Mouse (Mus musculus) embryonic facial prominence, embryonic 14.5 days (tissue): ENCODE results near the gene Tmem237. TPM values are rescaled to one million over a fixed set of nuclear protein-coding genes. Genes with fewer than 3 reads are reported as not detected.
A peak's percentile ranks its signal among the peaks of the same experiment; 100 is the strongest.

Source experiments
- ATAC-seq: fragments of 200-750 bp; cut with Nextera tagmentation; 2 replicates; pipeline ENCODE4 v1.8.0; 2017; ENCODE audit warnings: low read depth, moderate number of reproducible peaks, moderate TSS enrichment
- DNase-seq: peaks from one replicate; pipeline ENCODE4 v3.0.0-alpha.2; 2015; ENCODE audit warnings: low spot score
- H3K27ac ChIP-seq: fragments of 300-500 bp; sonication (generic); replicated peaks from 2 replicates; pipeline ENCODE4 v1.5.1; 2014; ENCODE audit warnings: low read depth, mild to moderate bottlenecking, low read length, moderate library complexity
- H3K27me3 ChIP-seq: fragments of 300-500 bp; sonication (generic); replicated peaks from 2 replicates; pipeline ENCODE4 v1.6.1; 2014; ENCODE audit warnings: low read length; ENCODE audit not compliant: control insufficient read depth, insufficient read depth
- H3K36me3 ChIP-seq: fragments of 300-500 bp; sonication (generic); 2 replicates; pipeline ENCODE4 v1.6.1; 2014; ENCODE audit warnings: low read length, mixed read lengths; ENCODE audit not compliant: control insufficient read depth, insufficient read depth
- H3K4me1 ChIP-seq: fragments of 300-500 bp; sonication (generic); 2 replicates; pipeline ENCODE4 v1.6.1; 2014; ENCODE audit warnings: antibody characterized with exemption, low read length; ENCODE audit not compliant: control insufficient read depth, insufficient read depth
- H3K4me2 ChIP-seq: fragments of 300-500 bp; sonication (generic); 2 replicates; pipeline ENCODE4 v1.6.1; 2014; ENCODE audit warnings: low read depth, mild to moderate bottlenecking, low read length, moderate library complexity, mixed read lengths
- H3K4me3 ChIP-seq: fragments of 300-500 bp; sonication (generic); 2 replicates; pipeline ENCODE4 v1.5.1; 2014; ENCODE audit warnings: low read depth, mild to moderate bottlenecking, low read length
- H3K9ac ChIP-seq: fragments of 300-500 bp; sonication (generic); 2 replicates; pipeline ENCODE4 v1.6.1; 2014; ENCODE audit warnings: low read depth, mild to moderate bottlenecking, low read length, moderate library complexity, mixed read lengths
- H3K9me3 ChIP-seq: fragments of 300-500 bp; sonication (generic); 2 replicates; pipeline ENCODE4 v1.6.1; 2016; ENCODE audit warnings: low read length; ENCODE audit not compliant: control insufficient read depth
- WGBS: fragments of 180-500 bp; shearing (Covaris S2); extraction: QIAGEN DNeasy Blood & Tissue Kit; methylation state at CpG from one replicate; pipeline ENCODE4 v1.1.7; 2014; 5-methylcytosine and 5-hydroxymethylcytosine counted together
- polyA plus RNA-seq: library from polyadenylated mRNA; unstranded; fragments of >200 nt; fragmentation: Nextera tagmentation; extraction: Ambion mirVana; gene quantifications from 2 replicates; pipeline ENCODE4 v1.2.1, GENCODE M21; 2014

Tmem237 gene
- polyA plus RNA-seq: 20.1 and 29.9 TPM in 2 replicates

DNA sequence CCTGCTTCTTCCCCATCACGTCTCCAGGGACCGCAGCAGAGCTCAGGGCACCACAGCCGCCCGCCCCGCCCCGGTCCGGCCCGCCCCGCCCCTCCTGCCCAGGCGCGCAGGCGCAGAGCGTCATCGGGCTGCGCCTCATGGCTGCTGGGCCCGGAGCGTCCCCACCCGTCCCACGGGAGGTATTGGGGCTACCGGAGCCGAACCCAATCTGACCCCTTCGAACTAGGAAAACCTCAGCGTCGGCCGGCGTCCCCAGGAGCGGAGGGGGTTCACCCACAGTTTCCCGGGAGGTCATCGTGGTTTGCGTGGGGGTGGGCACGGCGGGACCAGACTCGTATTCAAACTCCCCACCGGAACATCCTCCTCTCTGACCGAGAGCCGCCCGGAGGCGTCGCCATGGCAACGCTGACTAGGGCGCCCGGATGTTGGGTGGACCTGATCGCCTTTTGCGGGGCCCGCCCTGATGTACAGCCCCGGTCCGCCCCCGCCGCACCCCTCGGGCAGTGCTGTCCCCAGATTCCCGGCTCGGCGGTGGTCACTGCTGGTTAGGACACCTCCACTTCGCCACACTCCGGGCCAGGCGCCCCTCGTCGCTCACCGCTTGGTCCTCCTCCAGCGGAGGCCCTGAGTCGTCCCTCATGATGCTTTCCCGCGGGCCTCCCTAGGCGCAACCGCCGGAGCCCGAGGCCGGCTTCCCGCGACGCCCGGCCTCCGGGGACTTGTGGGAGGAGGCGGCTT is at the start of gene Tmem237:
Tmem237 (minus strand) TSS at position 689 of the 738 bp plus-strand sequence.
- DNase-seq (peak; percentile 96), ATAC-seq (peak; percentile 98)
- Histone ChIP-seq H3K27ac (peak within 1 kb of the TSS; percentile 79), H3K4me3 (peak within 1 kb of the TSS; percentile 75), H3K9ac (peak within 1 kb of the TSS; percentile 91), H3K9me3 (no peaks in the 10 kb centered on the region), H3K36me3 (no peaks in the 10 kb centered on the region), H3K4me1 (0 out of 2 replicates have a peak, but pooled peaks cover 3% of the 10 kb centered on the region), H3K4me2 (peak within 1 kb of the TSS; percentile 84), H3K27me3 (no peaks in the 10 kb centered on the region)
- WGBS: under 1% methylated on average over 34 of the region's 74 CpGs

- DNase-seq (no peak), ATAC-seq (no peak)
- WGBS: 74% methylated on average over 6 of the region's 6 CpGs
- no peaks in the 10 kb centered on the region for H3K9me3 ChIP-seq
- no peak overlapping the region for H3K4me3 ChIP-seq
- H3K36me3 ChIP-seq: peaks cover 64% of the 10 kb centered on the region
- no peak overlapping the region for H3K27ac ChIP-seq
- no peaks in the 10 kb centered on the region for H3K4me1 ChIP-seq
- H3K9ac ChIP-seq: no peak overlapping the region
- H3K27me3 ChIP-seq: no peaks in the 10 kb centered on the region
- no peak overlapping the region for H3K4me2 ChIP-seq
Measured at GRCm38 (mm10) chr1:59169586-59169985, 49.4 kb upstream of the Tmem237 start.

GRCm38 (mm10) chr1:59168556-59168955 is 48.3 kb upstream of the Tmem237 start:
- H3K4me3 ChIP-seq: no peak overlapping the region
- no peaks in the 10 kb centered on the region for H3K9me3 ChIP-seq
- DNase-seq (no peak), ATAC-seq (no peak)
- no peak overlapping the region for H3K27ac ChIP-seq
- 72% methylated on average over 2 of the region's 2 CpGs for WGBS
- H3K4me1 ChIP-seq: no peaks in the 10 kb centered on the region
- no peak overlapping the region for H3K9ac ChIP-seq
- H3K36me3 ChIP-seq: peaks cover 62% of the 10 kb centered on the region
- no peaks in the 10 kb centered on the region for H3K27me3 ChIP-seq
- H3K4me2 ChIP-seq: no peak overlapping the region

DNA sequence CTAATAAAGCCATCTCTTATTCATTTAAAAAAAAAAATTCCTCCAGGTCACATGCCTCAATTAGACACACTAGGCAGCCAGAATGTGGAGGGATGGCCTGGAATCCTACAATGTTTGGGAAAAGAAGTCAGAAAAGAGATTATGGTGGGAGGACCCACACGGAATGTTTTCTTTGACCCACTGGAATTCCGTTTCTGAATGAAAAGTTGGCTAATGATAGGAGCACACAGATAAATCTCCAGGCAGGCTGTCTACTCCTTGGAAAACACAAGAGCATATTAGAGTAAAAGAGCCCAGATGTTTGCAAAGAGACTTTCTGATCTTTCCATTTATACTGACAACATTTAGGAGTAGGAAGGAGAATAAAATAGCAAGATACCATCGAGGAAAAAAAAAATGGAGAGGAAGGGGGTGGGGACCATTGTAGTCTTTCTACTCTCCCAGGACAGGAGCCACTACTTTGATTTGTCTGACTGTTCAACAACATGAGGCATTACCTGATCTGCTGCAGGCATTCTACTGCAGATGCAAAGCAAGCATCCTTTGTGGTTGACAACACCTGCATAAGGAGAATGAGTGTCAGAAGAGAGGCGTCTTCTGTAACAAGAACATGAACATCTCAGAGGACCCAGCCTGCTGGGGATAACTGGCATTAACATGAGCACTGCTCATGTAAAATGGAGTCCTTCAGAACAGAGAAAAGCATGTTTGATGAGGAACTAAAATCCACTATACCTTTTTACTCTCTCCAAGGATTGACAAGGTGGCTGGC is 47.6 kb upstream of the Tmem237 start:
- ATAC-seq (no peak), DNase-seq (no peak)
- no peak overlapping the region for H3K9ac ChIP-seq
- H3K4me2 ChIP-seq: no peak overlapping the region
- H3K36me3 ChIP-seq: peaks cover 61% of the 10 kb centered on the region
- no peak overlapping the region for H3K27ac ChIP-seq
- no peaks in the 10 kb centered on the region for H3K27me3 ChIP-seq
- H3K4me3 ChIP-seq: no peak overlapping the region
- 82% methylated on average over 4 of the region's 4 CpGs for WGBS
- H3K4me1 ChIP-seq: no peaks in the 10 kb centered on the region
- H3K9me3 ChIP-seq: no peaks in the 10 kb centered on the region

- Histone ChIP-seq H3K9ac (no peak overlapping the region), H3K9me3 (no peaks in the 10 kb centered on the region), H3K36me3 (peaks cover 57% of the 10 kb centered on the region), H3K4me3 (no peak overlapping the region), H3K27me3 (no peaks in the 10 kb centered on the region), H3K4me2 (no peak overlapping the region), H3K4me1 (no peaks in the 10 kb centered on the region), H3K27ac (no peak overlapping the region)
- ATAC-seq (no peak), DNase-seq (no peak)
- 82% methylated on average over 9 of the region's 9 CpGs for WGBS
Measured at GRCm38 (mm10) chr1:59166232-59166905, 46.2 kb upstream of the Tmem237 start.

GRCm38 (mm10) chr1:59163918-59164317 is 43.7 kb upstream of the Tmem237 start:
- H3K4me2 ChIP-seq: no peak overlapping the region
- H3K9ac ChIP-seq: no peak overlapping the region
- H3K36me3 ChIP-seq: peaks cover 40% of the 10 kb centered on the region
- no peak overlapping the region for H3K4me3 ChIP-seq
- H3K27ac ChIP-seq: no peak overlapping the region
- ATAC-seq (no peak), DNase-seq (no peak)
- no peaks in the 10 kb centered on the region for H3K4me1 ChIP-seq
- WGBS: 48% methylated on average over 5 of the region's 5 CpGs
- H3K9me3 ChIP-seq: no peaks in the 10 kb centered on the region
- H3K27me3 ChIP-seq: no peaks in the 10 kb centered on the region

DNA sequence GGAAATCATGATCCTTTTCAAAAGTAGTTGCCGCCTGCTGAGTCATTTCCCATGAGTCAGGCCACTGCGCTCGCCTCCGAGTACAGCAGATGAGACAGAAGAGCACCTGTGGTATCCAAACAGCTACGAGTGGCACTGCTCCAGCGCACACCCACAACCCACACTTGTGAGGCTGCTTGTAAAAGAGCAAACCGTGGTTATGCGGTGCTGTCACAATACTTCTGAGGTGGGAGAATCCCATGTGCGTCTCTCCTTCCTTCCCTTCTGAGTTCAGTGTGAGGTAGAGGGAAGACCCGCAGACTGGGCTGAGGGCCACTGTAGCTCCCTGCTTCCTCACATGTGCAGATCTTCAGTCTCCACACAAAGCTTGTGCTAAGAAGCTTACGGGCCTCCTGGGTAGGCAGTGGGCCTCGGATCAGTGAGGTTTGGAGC is 42.8 kb upstream of the Tmem237 start, which contains the start of gene Mpp4:
Mpp4 (minus strand) TSS at position 360 of the 432 bp plus-strand sequence.
- 55% methylated on average over 12 of the region's 12 CpGs for WGBS
- Histone ChIP-seq H3K4me2 (no peak within 1 kb of the TSS), H3K9ac (no peak within 1 kb of the TSS), H3K4me1 (no peaks in the 10 kb centered on the region), H3K36me3 (peaks cover 33% of the 10 kb centered on the region), H3K27ac (no peak within 1 kb of the TSS; the same call in 1 of the 2 replicates), H3K27me3 (no peaks in the 10 kb centered on the region), H3K9me3 (no peaks in the 10 kb centered on the region), H3K4me3 (no peak within 1 kb of the TSS)
- DNase-seq (peak; percentile 19), ATAC-seq (peak; percentile 26; the same call in 1 of the 2 replicates)

GRCm38 (mm10) chr1:59162309-59163024 is 42.3 kb upstream of the Tmem237 start:
- H3K27ac ChIP-seq: no peak overlapping the region
- H3K4me1 ChIP-seq: no peaks in the 10 kb centered on the region
- H3K36me3 ChIP-seq: peaks cover 28% of the 10 kb centered on the region
- no peak overlapping the region for H3K4me3 ChIP-seq
- DNase-seq: peak; percentile 68
- peak; percentile 65; the same call in 1 of the 2 replicates for ATAC-seq
- no peak overlapping the region for H3K4me2 ChIP-seq
- no peaks in the 10 kb centered on the region for H3K27me3 ChIP-seq
- no peaks in the 10 kb centered on the region for H3K9me3 ChIP-seq
- H3K9ac ChIP-seq: no peak overlapping the region
- 39% methylated on average over 8 of the region's 8 CpGs for WGBS
